Mouse (Mus musculus) CH12.LX (cell line): ENCODE data around the gene Gm9573. TPM values are rescaled to one million over a fixed set of nuclear protein-coding genes. Genes with fewer than 3 reads are reported as not detected.

Experiments
- DNase-seq: peaks from one replicate; pipeline ENCODE4 v3.0.0-alpha.2; 2013; ENCODE audit errors: extremely low read depth
- H3K27ac ChIP-seq: 2 replicates; pipeline ENCODE4 v1.5.1; 2012; ENCODE audit warnings: low read depth, mild to moderate bottlenecking, control low read depth, moderate library complexity; ENCODE audit not compliant: insufficient read depth
- H3K27me3 ChIP-seq: replicated peaks from 2 replicates; pipeline ENCODE3; 2012; ENCODE audit warnings: inconsistent platforms
- H3K36me3 ChIP-seq, 2 experiments: replicated peaks in 1 of 2; 2 replicates each; pipeline versions ENCODE3 to v1.6.1; 2012; ENCODE audit warnings: inconsistent platforms in 1 of 2, low read length in 1 of 2, mild to moderate bottlenecking in 1 of 2, mixed read lengths in 1 of 2, moderate library complexity in 1 of 2; ENCODE audit not compliant: control insufficient read depth in 1 of 2, insufficient read depth in 1 of 2
- H3K4me1 ChIP-seq, 2 experiments: 2 replicates each; pipeline ENCODE4 v1.6.1; 2012; ENCODE audit warnings: inconsistent platforms in 1 of 2, moderate library complexity in 1 of 2; ENCODE audit not compliant: insufficient read depth in 2 of 2, control insufficient read depth in 1 of 2
- H3K4me2 ChIP-seq: 2 replicates; pipeline ENCODE4 v1.6.1; 2012; ENCODE audit warnings: low read depth, mild to moderate bottlenecking, control low read depth; ENCODE audit not compliant: poor library complexity, insufficient read depth, severe bottlenecking
- H3K4me3 ChIP-seq, 3 experiments: fragments of 150-350 bp in 1 of 3; sonication (generic) in 1 of 3; replicated peaks in 1 of 3; 2 replicates each; pipeline versions ENCODE3 to v1.5.1; 2011 to 2012; ENCODE audit warnings: low read depth in 2 of 3, low read length in 2 of 3, mild to moderate bottlenecking in 2 of 3, moderate library complexity in 2 of 3, control low read depth in 1 of 3, improper control_type of control experiment in 1 of 3, inconsistent platforms in 1 of 3, mixed read lengths in 1 of 3; ENCODE audit not compliant: poor library complexity in 1 of 3
- H3K79me2 ChIP-seq: replicated peaks from 2 replicates; pipeline ENCODE4 v1.6.1; 2012; ENCODE audit warnings: mild to moderate bottlenecking, moderate library complexity; ENCODE audit not compliant: control insufficient read depth, poor library complexity, insufficient read depth, severe bottlenecking; ENCODE audit errors: extremely low read depth
- H3K9ac ChIP-seq: 2 replicates; pipeline ENCODE4 v1.6.1; 2012; ENCODE audit warnings: low read depth, mild to moderate bottlenecking, control low read depth, moderate library complexity; ENCODE audit not compliant: insufficient read depth
- H3K9me3 ChIP-seq: replicated peaks from 2 replicates; pipeline ENCODE3; 2012; ENCODE audit warnings: low read length, inconsistent platforms, mixed read lengths
- BHLHE40 ChIP-seq: IDR thresholded peaks from 2 replicates; pipeline ENCODE4 v1.6.1; 2011; ENCODE audit warnings: mild to moderate bottlenecking, low read depth, low read length, improper control_type of control experiment
- CHD1 ChIP-seq: IDR thresholded peaks from 2 replicates; pipeline ENCODE4 v1.6.1; 2012; ENCODE audit warnings: low read depth, low read length, improper control_type of control experiment, inconsistent platforms
- CHD2 ChIP-seq: IDR thresholded peaks from 2 replicates; pipeline ENCODE4 v1.6.1; 2011; ENCODE audit warnings: low read length, improper control_type of control experiment
- CTCF ChIP-seq, 2 experiments: IDR thresholded peaks in 1 of 2; conservative IDR thresholded peaks in 1 of 2; 2 replicates each; pipeline ENCODE4 v1.5.1; 2011 to 2012; ENCODE audit warnings: low read depth in 2 of 2, low read length in 2 of 2, improper control_type of control experiment in 1 of 2, inconsistent platforms in 1 of 2, mild to moderate bottlenecking in 1 of 2, moderate library complexity in 1 of 2
- ELF1 ChIP-seq: IDR thresholded peaks from 2 replicates; pipeline ENCODE4 v1.6.1; 2014; ENCODE audit warnings: low read depth, mild to moderate bottlenecking, inconsistent platforms, low read length, improper control_type of control experiment
- EP300 ChIP-seq: IDR thresholded peaks from 2 replicates; pipeline ENCODE4 v1.6.1; 2011; ENCODE audit warnings: low read length, improper control_type of control experiment
- ETS1 ChIP-seq: conservative IDR thresholded peaks from 2 replicates; pipeline ENCODE4 v1.6.1; 2012; ENCODE audit warnings: low read depth, mild to moderate bottlenecking, inconsistent platforms, low read length, improper control_type of control experiment, moderate library complexity
- GABPA ChIP-seq: IDR thresholded peaks from 2 replicates; pipeline ENCODE4 v1.6.1; 2012; ENCODE audit warnings: low read depth, low read length, improper control_type of control experiment, inconsistent platforms; ENCODE audit not compliant: insufficient replicate concordance
- HCFC1 ChIP-seq: IDR thresholded peaks from 2 replicates; pipeline ENCODE4 v1.6.1; 2012; ENCODE audit warnings: low read depth, mild to moderate bottlenecking, inconsistent platforms, low read length, improper control_type of control experiment
- KAT2A ChIP-seq: IDR thresholded peaks from 2 replicates; pipeline ENCODE4 v1.6.1; 2012; ENCODE audit warnings: low read length, improper control_type of control experiment, inconsistent platforms; ENCODE audit not compliant: insufficient replicate concordance
- MAFK ChIP-seq: IDR thresholded peaks from 2 replicates; pipeline ENCODE4 v1.6.1; 2011; ENCODE audit warnings: low read length, improper control_type of control experiment; ENCODE audit not compliant: insufficient replicate concordance
- MAX ChIP-seq: IDR thresholded peaks from 2 replicates; pipeline ENCODE4 v1.6.1; 2011; ENCODE audit warnings: low read length, improper control_type of control experiment
- MEF2A ChIP-seq: IDR thresholded peaks from 2 replicates; pipeline ENCODE4 v1.6.1; 2014; ENCODE audit warnings: low read depth, mild to moderate bottlenecking, inconsistent platforms, low read length, improper control_type of control experiment, borderline replicate concordance
- MXI1 ChIP-seq: IDR thresholded peaks from 2 replicates; pipeline ENCODE4 v1.6.1; 2011; ENCODE audit warnings: mild to moderate bottlenecking, low read depth, low read length, improper control_type of control experiment
- NELFE ChIP-seq: IDR thresholded peaks from 2 replicates; pipeline ENCODE4 v1.6.1; 2011; ENCODE audit warnings: low read depth, low read length, improper control_type of control experiment
- PAX5 ChIP-seq: IDR thresholded peaks from 2 replicates; pipeline ENCODE4 v1.6.1; 2012; ENCODE audit warnings: low read length, inconsistent platforms, mixed read lengths
- POLR2A ChIP-seq: IDR thresholded peaks from 2 replicates; pipeline ENCODE4 v1.6.1; 2011; ENCODE audit warnings: low read depth, mild to moderate bottlenecking, improper control_type of control experiment, low read length
- RAD21 ChIP-seq: IDR thresholded peaks from 2 replicates; pipeline ENCODE4 v1.6.1; 2011; ENCODE audit warnings: low read depth, mild to moderate bottlenecking, low read length, improper control_type of control experiment, moderate library complexity
- SIN3A ChIP-seq: IDR thresholded peaks from 2 replicates; pipeline ENCODE4 v1.6.1; 2012; ENCODE audit warnings: low read length, improper control_type of control experiment, inconsistent platforms
- SMC3 ChIP-seq: IDR thresholded peaks from 2 replicates; pipeline ENCODE4 v1.6.1; 2011; ENCODE audit warnings: low read depth, low read length, improper control_type of control experiment
- TBP ChIP-seq: conservative IDR thresholded peaks from 2 replicates; pipeline ENCODE4 v1.6.1; 2011; ENCODE audit warnings: low read depth, low read length, improper control_type of control experiment
- USF1 ChIP-seq: IDR thresholded peaks from 2 replicates; pipeline ENCODE4 v1.6.1; 2014; ENCODE audit warnings: low read depth, mild to moderate bottlenecking, inconsistent platforms, low read length, improper control_type of control experiment
- USF2 ChIP-seq: conservative IDR thresholded peaks from 2 replicates; pipeline ENCODE4 v1.6.1; 2011; ENCODE audit warnings: low read depth, low read length, improper control_type of control experiment
- ZC3H11A ChIP-seq: IDR thresholded peaks from 2 replicates; pipeline ENCODE4 v1.6.1; 2012; ENCODE audit warnings: low read depth, mild to moderate bottlenecking, inconsistent platforms, low read length, improper control_type of control experiment
- ZKSCAN1 ChIP-seq: IDR thresholded peaks from 2 replicates; pipeline ENCODE4 v1.6.1; 2012; ENCODE audit warnings: low read depth, inconsistent platforms, low read length, improper control_type of control experiment, borderline replicate concordance
- ZMIZ1 ChIP-seq: IDR thresholded peaks from 2 replicates; pipeline ENCODE4 v1.6.1; 2012; ENCODE audit warnings: low read depth, mild to moderate bottlenecking, inconsistent platforms, low read length, improper control_type of control experiment
- ZNF384 ChIP-seq: IDR thresholded peaks from 2 replicates; pipeline ENCODE4 v1.6.1; 2012; ENCODE audit warnings: low read depth, low read length, improper control_type of control experiment, inconsistent platforms
- dilution Hi-C: fragments of 300-500 bp; cut with MboI; formaldehyde crosslinking; loops from 2 replicates; pipeline ENCODE4 v1.14.3; 2020; ENCODE audit warnings: low sequenced_read_pairs; ENCODE audit not compliant: extremely low pct_unique_long_range_greater_than_20kb, extremely low pct_ligation_motif_present
- in situ Hi-C: fragments of 300-500 bp; cut with MboI; formaldehyde crosslinking; loops from 3 replicates; pipeline ENCODE4 v1.14.3; 2019; ENCODE audit warnings: low sequenced_read_pairs, low pct_ligation_motif_present, low pct_unique_long_range_greater_than_20kb, mixed read lengths
- polyA plus RNA-seq: library from polyadenylated mRNA; unstranded; fragments of >175 nt; gene quantifications from 2 replicates; pipeline ENCODE4 v1.2.1, GENCODE M21; 2012; ENCODE audit warnings: low read depth; ENCODE audit not compliant: insufficient read length
- total RNA-seq, 2 experiments: library from RNA; depleted of rRNA; stranded (reverse); fragments of 300-350 nt in 1 of 2; fragments of >200 nt in 1 of 2; gene quantifications; 2 replicates each; pipeline ENCODE4 v1.2.3; 2012 to 2014

The Gm9573 gene
- total and polyA plus RNA-seq, 3 experiments = not detected

DNA sequence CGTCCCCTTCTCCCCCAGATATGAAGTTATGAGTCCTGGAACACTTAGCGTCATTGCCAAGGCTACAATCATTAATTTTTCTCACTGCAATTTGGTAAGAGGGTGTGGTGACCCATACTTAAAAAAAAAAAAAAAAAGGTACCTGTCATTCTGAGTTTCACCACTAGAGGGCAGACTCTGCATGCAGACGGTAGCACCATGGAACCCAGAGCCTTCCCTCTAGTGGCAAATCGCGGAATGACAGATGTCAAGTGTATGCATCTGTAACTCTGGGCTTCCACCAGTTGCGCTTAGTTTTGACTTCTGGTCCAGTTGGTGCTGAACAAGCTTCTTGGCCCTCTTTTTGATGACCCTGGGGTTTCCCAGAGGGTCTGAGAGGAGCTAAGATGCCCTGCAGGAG, 48.2 kb downstream of the Gm9573 start (continued):
- no peak for TF ChIP-seq ZKSCAN1
- peak; percentile 37 for TF ChIP-seq HCFC1
- TF ChIP-seq CHD1 = no peak
- TF ChIP-seq MAX = no peak
- peak; percentile 75 for TF ChIP-seq SMC3
- no peak for TF ChIP-seq MXI1

DNA sequence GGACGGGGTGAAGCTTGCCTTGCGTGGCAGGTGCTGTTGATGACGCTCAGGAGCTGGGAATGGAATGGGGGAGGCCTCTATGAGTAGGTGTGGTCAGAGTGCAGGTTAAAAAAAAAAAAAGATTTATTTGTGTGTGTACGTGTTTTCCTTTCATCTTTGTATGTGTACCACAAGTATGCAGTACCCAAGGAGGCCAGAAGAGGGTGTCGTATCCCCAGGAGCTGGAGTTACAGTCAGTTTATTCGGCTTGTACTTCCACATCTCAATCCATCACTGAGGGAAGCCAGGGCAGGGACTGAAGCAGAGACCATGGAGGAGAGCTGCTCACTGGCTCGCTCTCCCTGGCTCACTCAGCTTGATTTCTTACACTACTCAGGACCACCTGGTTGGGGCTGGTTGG, 55.0 kb downstream of the Gm9573 start:
- TF ChIP-seq EP300 (no peak), USF1 (no peak), HCFC1 (no peak), SMC3 (no peak), CTCF (conservative IDR thresholded peaks at IDR 0.05 in 1 of 2, IDR thresholded peaks at IDR 0.05 in 1 of 2; ENCODE audit: low read depth in 2 of 2, low read length in 2 of 2) (no peak), MAX (no peak), TBP (no peak), MAFK (no peak), KAT2A (no peak), ZMIZ1 (no peak), POLR2A (no peak), RAD21 (no peak), ETS1 (no peak), ZC3H11A (no peak), ELF1 (no peak), SIN3A (no peak), GABPA (no peak), ZNF384 (no peak)
- in situ Hi-C loops = no loop called here

DNA sequence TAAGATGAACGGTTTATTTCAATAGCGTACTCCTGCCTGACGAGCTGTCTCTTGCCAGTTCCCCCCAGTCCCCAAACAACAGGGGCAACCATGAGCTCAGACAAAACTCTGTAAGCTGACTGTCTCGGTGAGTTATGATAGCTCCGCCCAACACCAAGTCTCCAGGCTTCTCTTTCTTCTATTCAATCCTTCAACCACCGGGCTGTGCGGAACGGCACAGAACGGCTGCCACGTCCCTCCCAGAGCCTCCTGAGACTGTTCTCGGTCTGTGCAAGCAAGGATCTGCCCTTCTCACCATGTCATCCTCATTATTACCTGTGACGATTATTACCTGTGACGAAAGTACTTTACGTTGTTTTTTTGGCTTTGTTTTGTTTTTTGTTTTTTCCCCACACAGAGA, 55.6 kb downstream of the Gm9573 start:
- Histone ChIP-seq H3K36me3 (no peaks in the 10 kb centered on the region), H3K4me2 (no peak overlapping the region), H3K9me3 (peaks cover 9% of the 10 kb centered on the region), H3K79me2 (no peaks in the 10 kb centered on the region), H3K4me3 (no peak overlapping the region), H3K27me3 (peaks cover 24% of the 10 kb centered on the region), H3K27ac (no peak overlapping the region), H3K9ac (no peak overlapping the region), H3K4me1 (peaks cover 0 to 7% of the 10 kb centered on the region in 2 experiments; a peak in 2 of 4 replicates)
- in situ Hi-C loops (no loop called here), dilution Hi-C loops (no loop called here)
- TF ChIP-seq CHD2 (no peak), ZMIZ1 (no peak), BHLHE40 (no peak), MEF2A (no peak), ELF1 (no peak), SMC3 (no peak), PAX5 (no peak), USF2 (no peak), NELFE (no peak), USF1 (no peak), HCFC1 (no peak), MXI1 (no peak), CHD1 (no peak), ZC3H11A (no peak)
- no peak for DNase-seq

More for the DNA sequence above, 55.0 kb downstream of the Gm9573 start:
- no peaks in the 10 kb centered on the region for H3K79me2 ChIP-seq
- no peaks in the 10 kb centered on the region for H3K36me3 ChIP-seq
- no peak overlapping the region for H3K4me3 ChIP-seq
- dilution Hi-C loops = no loop called here
- no peak for DNase-seq
- H3K27ac ChIP-seq = no peak overlapping the region
- no peak overlapping the region for H3K9ac ChIP-seq
- H3K4me1 ChIP-seq = peaks cover 0 to 8% of the 10 kb centered on the region in 2 experiments; a peak in 2 of 4 replicates
- H3K9me3 ChIP-seq = peaks cover 9% of the 10 kb centered on the region
- H3K27me3 ChIP-seq = peaks cover 21% of the 10 kb centered on the region
- no peak overlapping the region for H3K4me2 ChIP-seq
